ENCODE assay signal across 17 mouse cellular contexts in the genomic region with DNA sequence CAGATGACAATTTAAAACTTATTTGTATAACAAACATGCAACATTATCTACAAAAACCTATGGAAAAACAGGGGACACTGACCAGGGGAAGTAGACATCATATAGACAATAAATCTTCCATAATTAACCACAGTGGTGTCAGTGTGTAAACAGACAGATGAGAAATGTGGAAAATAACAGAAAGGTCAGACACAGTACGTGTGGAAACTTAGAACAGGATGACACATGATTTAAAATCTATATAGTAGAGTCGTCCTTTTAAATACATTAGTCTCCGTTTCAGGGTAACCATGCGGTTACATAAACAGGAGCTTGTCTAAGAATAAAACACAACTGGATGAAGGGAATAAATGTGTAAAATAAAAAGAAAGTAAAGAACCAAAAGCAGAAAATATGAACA.
"Had no signal": no experiment of that assay in that cellular context is flagged by ENCODE, and none has a peak within 500 bp of the region (broad histone marks: within the 10 kb centered on the region; RNA-seq: fewer than 3 reads in every experiment).

No protein-coding gene starts in this region.

- H3K4me1 ChIP-seq: lung, embryonic 15.5 days; megakaryocyte, embryonic 14.5 days; midbrain, embryonic 13.5 days; midbrain, embryonic 15.5 days; neural tube, embryonic 12.5 days; stomach, embryonic 15.5 days had no signal

- H3K27me3 ChIP-seq: lung, embryonic 15.5 days; megakaryocyte, embryonic 14.5 days; midbrain, embryonic 13.5 days; midbrain, embryonic 15.5 days; neural tube, embryonic 12.5 days; stomach, embryonic 15.5 days had no signal

- H3K9ac ChIP-seq: lung, embryonic 15.5 days; midbrain, embryonic 13.5 days; midbrain, embryonic 15.5 days; neural tube, embryonic 12.5 days; stomach, embryonic 15.5 days had no signal

- DNase-seq: lung, adult 2 months; lung, postnatal 14 days; lung, postnatal 36 days; right cerebral cortex, postnatal 14 days; thymus, adult 2 months; thymus, postnatal 25 days; thymus, postnatal 4 days had no signal

- H3K36me3 ChIP-seq: lung, embryonic 15.5 days; midbrain, embryonic 13.5 days; midbrain, embryonic 15.5 days; neural tube, embryonic 12.5 days; stomach, embryonic 15.5 days had no signal

- ATAC-seq: lung, postnatal 0 days; midbrain, embryonic 13.5 days; midbrain, embryonic 15.5 days had no signal

- H3K4me2 ChIP-seq: lung, embryonic 15.5 days; midbrain, embryonic 11.5 days; midbrain, embryonic 13.5 days; midbrain, embryonic 15.5 days; neural tube, embryonic 12.5 days; stomach, embryonic 15.5 days had no signal

- H3K9me3 ChIP-seq: lung, embryonic 15.5 days; midbrain, embryonic 13.5 days; midbrain, embryonic 15.5 days; neural tube, embryonic 12.5 days; stomach, embryonic 15.5 days had no signal

- H3K27ac ChIP-seq: lung, embryonic 15.5 days; macrophage; midbrain, embryonic 13.5 days; midbrain, embryonic 15.5 days; neural tube, embryonic 12.5 days; stomach, embryonic 15.5 days; stomach, postnatal 0 days had no signal

- H3K4me3 ChIP-seq: lung, embryonic 15.5 days; megakaryocyte, embryonic 14.5 days; midbrain, embryonic 13.5 days; midbrain, embryonic 15.5 days; neural tube, embryonic 12.5 days; stomach, embryonic 15.5 days had no signal
